Mouse (Mus musculus) thymus, adult 2 months (tissue): ENCODE data around the gene Plvap. TPM values are rescaled to one million over a fixed set of nuclear protein-coding genes. Genes with fewer than 3 reads are reported as not detected.

Experiments used
- DNase-seq: peaks from one replicate; pipeline ENCODE4 v3.0.0; 2021
- H3K27ac ChIP-seq: fragments of 200-500 bp; 2 replicates; pipeline ENCODE4 v1.5.1; 2012; ENCODE audit warnings: low read length, control low read depth; ENCODE audit not compliant: control insufficient read depth, insufficient read depth
- H3K27me3 ChIP-seq: fragments of 200-500 bp; 2 replicates; pipeline ENCODE4 v1.6.1; 2012; ENCODE audit warnings: mild to moderate bottlenecking, low read length, moderate library complexity, mixed read lengths; ENCODE audit not compliant: control insufficient read depth, insufficient read depth
- H3K36me3 ChIP-seq: fragments of 200-500 bp; 2 replicates; pipeline ENCODE4 v1.6.1; 2012; ENCODE audit warnings: mild to moderate bottlenecking, low read length, moderate library complexity; ENCODE audit not compliant: control insufficient read depth, insufficient read depth
- H3K4me1 ChIP-seq: fragments of 200-500 bp; replicated peaks from 2 replicates; pipeline ENCODE4 v1.6.1; 2012; ENCODE audit warnings: low read length; ENCODE audit not compliant: control insufficient read depth, insufficient read depth
- H3K4me3 ChIP-seq: fragments of 200-500 bp; 2 replicates; pipeline ENCODE4 v1.5.1; 2012; ENCODE audit warnings: mild to moderate bottlenecking, low read length, control low read depth, moderate library complexity; ENCODE audit not compliant: control insufficient read depth, insufficient read depth
- CTCF ChIP-seq: fragments of 200-500 bp; IDR thresholded peaks from 2 replicates; pipeline ENCODE4 v1.5.1; 2012; ENCODE audit warnings: mild to moderate bottlenecking, control low read depth, low read length, moderate library complexity, borderline replicate concordance; ENCODE audit not compliant: control insufficient read depth, poor library complexity, insufficient read depth; ENCODE audit errors: extremely low read depth
- POLR2A ChIP-seq: fragments of 200-500 bp; IDR thresholded peaks from 2 replicates; pipeline ENCODE4 v1.6.1; 2012; ENCODE audit warnings: mild to moderate bottlenecking, low read length, control low read depth, moderate library complexity; ENCODE audit not compliant: control insufficient read depth, poor library complexity, insufficient read depth; ENCODE audit errors: extremely low read depth
- WGBS: fragments of 180-500 bp; shearing (Covaris S2); methylation state at CpG from one replicate; pipeline ENCODE4 v1.1.7; 2018; 5-methylcytosine and 5-hydroxymethylcytosine counted together
- polyA plus RNA-seq: library from polyadenylated mRNA; depleted of rRNA; stranded (reverse); fragments of >200 nt; gene quantifications from 2 replicates; pipeline ENCODE4 v1.2.3, GENCODE M21; 2012

Gene Plvap
- polyA plus RNA-seq, 1 experiment: 62.6 TPM

GRCm38 (mm10) chr8:71488454-71488853 is 23.1 kb downstream of the Plvap start:
- Histone ChIP-seq H3K36me3 (no peaks in the 10 kb centered on the region), H3K4me1 (peaks cover 33% of the 10 kb centered on the region), H3K27ac (peak overlapping the region; percentile 49; the same call in 1 of the 2 replicates), H3K27me3 (no peaks in the 10 kb centered on the region), H3K4me3 (peak overlapping the region; percentile 87)
- WGBS: under 1% methylated on average over 22 of the region's 22 CpGs
- peak; percentile 86 for DNase-seq
- TF ChIP-seq POLR2A (no peak), CTCF (no peak)

- H3K4me3 ChIP-seq: peak within 1 kb of the TSS; percentile 87
- under 1% methylated on average over 33 of the region's 33 CpGs for WGBS
- peaks cover 33% of the 10 kb centered on the region for H3K4me1 ChIP-seq
- peak; percentile 82 for DNase-seq
- no peaks in the 10 kb centered on the region for H3K27me3 ChIP-seq
- H3K36me3 ChIP-seq: no peaks in the 10 kb centered on the region
- 0 out of 2 replicates have a peak, but pooled peaks have one; percentile 37 for TF ChIP-seq POLR2A
- no peak for TF ChIP-seq CTCF
- H3K27ac ChIP-seq: peak within 1 kb of the TSS; percentile 49
Observed at GRCm38 (mm10) chr8:71487691-71488445, 23.7 kb downstream of the Plvap start, which contains the start of gene Gtpbp3. Gtpbp3 (plus strand) TSS chr8:71488103.

- DNase-seq: no peak
- H3K4me1 ChIP-seq: peaks cover 33% of the 10 kb centered on the region
- H3K27ac ChIP-seq: peak overlapping the region; percentile 46; the same call in 1 of the 2 replicates
- no peaks in the 10 kb centered on the region for H3K27me3 ChIP-seq
- WGBS: 18% methylated on average over 7 of the region's 7 CpGs
- 0 out of 2 replicates have a peak overlapping the region, but pooled peaks have one; percentile 5 for H3K4me3 ChIP-seq
- TF ChIP-seq CTCF (no peak), POLR2A (no peak)
- H3K36me3 ChIP-seq: no peaks in the 10 kb centered on the region
Observed at GRCm38 (mm10) chr8:71486136-71486529, 25.4 kb downstream of the Plvap start.

GRCm38 (mm10) chr8:71485142-71486135 is 26.1 kb downstream of the Plvap start, which contains the start of gene Ano8:
Ano8 (minus strand) TSS chr8:71485963.
- Histone ChIP-seq H3K4me1 (peaks cover 33% of the 10 kb centered on the region), H3K36me3 (no peaks in the 10 kb centered on the region), H3K4me3 (peak within 1 kb of the TSS; percentile 83), H3K27ac (peak within 1 kb of the TSS; percentile 46; the same call in 1 of the 2 replicates), H3K27me3 (no peaks in the 10 kb centered on the region)
- no peak for TF ChIP-seq POLR2A
- TF ChIP-seq CTCF: 0 out of 2 replicates have a peak, but pooled peaks have one; percentile 27
- 5% methylated on average over 58 of the region's 58 CpGs for WGBS
- DNase-seq: peak; percentile 83

GRCm38 (mm10) chr8:71484736-71485135 is 26.8 kb downstream of the Plvap start:
- no peak overlapping the region for H3K27ac ChIP-seq
- peaks cover 33% of the 10 kb centered on the region for H3K4me1 ChIP-seq
- H3K36me3 ChIP-seq: no peaks in the 10 kb centered on the region
- 97% methylated on average over 19 of the region's 19 CpGs for WGBS
- H3K27me3 ChIP-seq: no peaks in the 10 kb centered on the region
- TF ChIP-seq POLR2A (no peak), CTCF (no peak)
- no peak overlapping the region for H3K4me3 ChIP-seq
- DNase-seq: no peak

GRCm38 (mm10) chr8:71483932-71484331 is 27.6 kb downstream of the Plvap start:
- TF ChIP-seq CTCF: no peak
- TF ChIP-seq POLR2A: no peak
- Histone ChIP-seq H3K4me3 (no peak overlapping the region), H3K27ac (no peak overlapping the region), H3K27me3 (no peaks in the 10 kb centered on the region), H3K4me1 (peaks cover 25% of the 10 kb centered on the region), H3K36me3 (no peaks in the 10 kb centered on the region)
- 82% methylated on average over 8 of the region's 8 CpGs for WGBS
- peak; percentile 62 for DNase-seq
